Mouse (Mus musculus) liver, embryonic 11.5 days (tissue): ENCODE results near the gene Tfip11. TPM values are rescaled to one million over a fixed set of nuclear protein-coding genes. Genes with fewer than 3 reads are reported as not detected.

Experiments used
- ATAC-seq: fragments of 200-750 bp; cut with Nextera tagmentation; replicated peaks from 2 replicates; pipeline ENCODE4 v1.8.0; 2017; ENCODE audit warnings: moderate number of reproducible peaks, mild to moderate bottlenecking, moderate TSS enrichment, moderate library complexity; ENCODE audit not compliant: low FRiP score
- DNase-seq: peaks from one replicate; pipeline ENCODE4 v3.0.0-alpha.2; 2017; ENCODE audit warnings: low spot score
- H3K27ac ChIP-seq: fragments of 300-500 bp; sonication (generic); 2 replicates; pipeline ENCODE4 v1.5.1; 2014; ENCODE audit warnings: mild to moderate bottlenecking, low read depth, low read length, control low read depth
- H3K27me3 ChIP-seq: fragments of 300-500 bp; sonication (generic); replicated peaks from 2 replicates; pipeline ENCODE4 v1.6.1; 2014; ENCODE audit warnings: low read length, mixed read lengths; ENCODE audit not compliant: control insufficient read depth, insufficient read depth
- H3K36me3 ChIP-seq: fragments of 300-500 bp; sonication (generic); 2 replicates; pipeline ENCODE4 v1.6.1; 2014; ENCODE audit warnings: mild to moderate bottlenecking, low read length, moderate library complexity, mixed read lengths; ENCODE audit not compliant: control insufficient read depth, insufficient read depth
- H3K4me1 ChIP-seq: fragments of 300-500 bp; sonication (generic); replicated peaks from 2 replicates; pipeline ENCODE4 v1.6.1; 2014; ENCODE audit warnings: low read length, mixed read lengths; ENCODE audit not compliant: control insufficient read depth, insufficient read depth
- H3K4me2 ChIP-seq: fragments of 300-500 bp; sonication (generic); 2 replicates; pipeline ENCODE4 v1.6.1; 2014; ENCODE audit warnings: mild to moderate bottlenecking, control low read depth, moderate library complexity
- H3K4me3 ChIP-seq: fragments of 300-500 bp; sonication (generic); 2 replicates; pipeline ENCODE4 v1.5.1; 2014; ENCODE audit warnings: low read depth, low read length, control low read depth
- H3K9ac ChIP-seq: fragments of 300-500 bp; sonication (generic); 2 replicates; pipeline ENCODE4 v1.6.1; 2014; ENCODE audit warnings: low read depth, low read length, control low read depth
- H3K9me3 ChIP-seq: fragments of 300-500 bp; sonication (generic); 2 replicates; pipeline ENCODE4 v1.6.1; 2016; ENCODE audit warnings: low read length, inconsistent platforms, mixed read lengths; ENCODE audit not compliant: control insufficient read depth
- WGBS: fragments of 180-500 bp; shearing (Covaris S2); extraction: QIAGEN DNeasy Blood & Tissue Kit; methylation state at CpG from one replicate; pipeline ENCODE4 v1.1.7; 2014; 5-methylcytosine and 5-hydroxymethylcytosine counted together
- polyA plus RNA-seq: library from polyadenylated mRNA; unstranded; fragments of >200 nt; fragmentation: Nextera tagmentation; extraction: Ambion mirVana; gene quantifications from 2 replicates; pipeline ENCODE4 v1.2.1, GENCODE M21; 2014

Tfip11 gene
- polyA plus RNA-seq, 1 experiment from 2014 or later = 24.5 TPM

GRCm38 (mm10) chr5:112384805-112385472 is 58.8 kb downstream of the Tfip11 start:
- H3K4me3 ChIP-seq = no peak overlapping the region
- no peak for DNase-seq
- peak overlapping the region; percentile 5; the same call in 1 of the 2 replicates for H3K27ac ChIP-seq
- H3K36me3 ChIP-seq = no peaks in the 10 kb centered on the region; the same call in 1 of the 2 replicates
- no peak for ATAC-seq
- H3K9me3 ChIP-seq = no peaks in the 10 kb centered on the region
- H3K9ac ChIP-seq = no peak overlapping the region
- H3K4me1 ChIP-seq = peaks cover 11% of the 10 kb centered on the region
- H3K27me3 ChIP-seq = no peaks in the 10 kb centered on the region
- H3K4me2 ChIP-seq = no peak overlapping the region
- WGBS = 47% methylated on average over 13 of the region's 13 CpGs

- Histone ChIP-seq H3K4me1 (peaks cover 11% of the 10 kb centered on the region), H3K36me3 (no peaks in the 10 kb centered on the region; the same call in 1 of the 2 replicates), H3K9ac (no peak overlapping the region), H3K27ac (no peak overlapping the region), H3K4me2 (no peak overlapping the region), H3K4me3 (no peak overlapping the region), H3K9me3 (no peaks in the 10 kb centered on the region), H3K27me3 (peaks cover 2% of the 10 kb centered on the region)
- DNase-seq (no peak), ATAC-seq (peak; percentile 87)
- WGBS = 52% methylated on average over 2 of the region's 2 CpGs
These were observed 59.8 kb downstream of the Tfip11 start for GRCm38 (mm10) chr5:112385973-112386372.

Other genes starting within 250 kb of the Tfip11 start
- gene Cryba4, start 73.8 kb upstream of the Tfip11 start, polyA plus RNA-seq = 0.84 and 1.3 TPM in 2 replicates
- 0.31 and 0.45 TPM in 2 replicates for gene Crybb1, start 70.5 kb upstream of the Tfip11 start, polyA plus RNA-seq
- gene Tpst2, start 49.7 kb upstream of the Tfip11 start, polyA plus RNA-seq = 66.0 and 66.7 TPM in 2 replicates
- gene Srrd, start 16.7 kb downstream of the Tfip11 start, polyA plus RNA-seq = 35.3 and 36.5 TPM in 2 replicates
- 25.5 and 32.2 TPM in 2 replicates for gene Hps4, start 16.7 kb downstream of the Tfip11 start, polyA plus RNA-seq
- gene Gm6583, start 29.7 kb downstream of the Tfip11 start, polyA plus RNA-seq = 0.29 and 0.36 TPM in 2 replicates
- 2.6 and 3.7 TPM in 2 replicates for gene Asphd2, start 68.5 kb downstream of the Tfip11 start, polyA plus RNA-seq
- not detected in 2 replicates for gene Gm6588, start 123.1 kb downstream of the Tfip11 start, polyA plus RNA-seq